Mouse (Mus musculus): Measurements from ENCODE around the gene Gm20388. TPM values are rescaled to one million over a fixed set of nuclear protein-coding genes. Genes with fewer than 3 reads are reported as not detected.

Gm20388 gene
- polyA plus RNA-seq, 1 experiment from 2014 or later = not detected

DNA sequence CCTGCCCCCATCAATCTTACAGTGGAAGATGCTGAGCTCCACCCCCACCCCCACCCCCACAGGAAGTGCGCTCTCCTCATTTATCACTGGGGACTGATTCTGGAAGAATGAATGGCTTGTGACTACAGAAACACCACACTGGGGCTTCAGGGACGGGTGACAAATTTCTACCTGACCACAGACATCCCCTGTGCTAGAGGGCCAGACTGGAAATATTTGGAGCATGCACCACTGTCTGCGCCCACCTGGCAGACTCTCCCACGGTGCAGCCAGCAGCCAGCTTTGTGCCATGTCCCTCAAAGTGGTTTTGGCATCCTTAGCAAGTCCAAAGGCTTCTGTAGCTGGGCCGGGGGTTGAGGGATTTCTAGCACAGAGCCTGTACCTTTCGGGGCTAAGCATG, 997.0 kb downstream of the Gm20388 start:
- Histone ChIP-seq H3K4me3 (no peak overlapping the region), H3K4me2 (no peak overlapping the region), H3K4me1 (peaks cover 10% of the 10 kb centered on the region; the same call in 1 of the 2 replicates), H3K27me3 (replicated peaks) (peaks cover 44% of the 10 kb centered on the region), H3K9me3 (no peaks in the 10 kb centered on the region), H3K36me3 (no peaks in the 10 kb centered on the region), H3K27ac (replicated peaks) (no peak overlapping the region), H3K9ac (no peak overlapping the region)
- ATAC-seq (ENCODE audit: extremely low read depth, insufficient number of reproducible peaks, low FRiP score, low TSS enrichment) = no peak
- WGBS = 32% methylated on average over 6 of the region's 6 CpGs

DNA sequence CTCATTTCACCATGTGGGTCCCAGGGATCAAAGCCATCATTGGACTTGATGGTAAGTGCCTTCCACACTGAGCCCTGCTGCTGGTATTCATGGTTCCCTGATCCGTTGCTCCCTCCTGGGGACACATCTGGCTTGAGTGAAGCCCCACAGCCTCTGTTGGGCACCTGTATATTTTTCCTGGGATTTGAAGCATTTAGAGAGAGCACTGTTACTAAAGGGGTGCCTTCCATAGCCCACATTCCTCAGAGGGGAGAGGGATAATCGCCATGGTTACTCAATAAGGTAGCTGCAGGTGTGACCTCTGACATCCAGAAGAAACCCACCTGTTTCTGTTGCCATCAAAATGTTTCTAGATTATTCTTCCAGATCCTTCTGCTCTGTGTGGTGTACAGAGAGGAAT, 1000.3 kb downstream of the Gm20388 start:
- no peak overlapping the region for H3K27ac ChIP-seq (replicated peaks)
- no peaks in the 10 kb centered on the region for H3K36me3 ChIP-seq
- 70% methylated on average over 2 of the region's 2 CpGs for WGBS
- H3K27me3 ChIP-seq (replicated peaks) = peaks cover 32% of the 10 kb centered on the region; the same call in 1 of the 2 replicates
- H3K4me3 ChIP-seq = no peak overlapping the region
- H3K4me1 ChIP-seq = peaks cover 10% of the 10 kb centered on the region; the same call in 1 of the 2 replicates
- no peak for ATAC-seq (ENCODE audit: extremely low read depth, insufficient number of reproducible peaks, low FRiP score, low TSS enrichment)
- H3K9me3 ChIP-seq = no peaks in the 10 kb centered on the region
- no peak overlapping the region for H3K4me2 ChIP-seq
- H3K9ac ChIP-seq = no peak overlapping the region

DNA sequence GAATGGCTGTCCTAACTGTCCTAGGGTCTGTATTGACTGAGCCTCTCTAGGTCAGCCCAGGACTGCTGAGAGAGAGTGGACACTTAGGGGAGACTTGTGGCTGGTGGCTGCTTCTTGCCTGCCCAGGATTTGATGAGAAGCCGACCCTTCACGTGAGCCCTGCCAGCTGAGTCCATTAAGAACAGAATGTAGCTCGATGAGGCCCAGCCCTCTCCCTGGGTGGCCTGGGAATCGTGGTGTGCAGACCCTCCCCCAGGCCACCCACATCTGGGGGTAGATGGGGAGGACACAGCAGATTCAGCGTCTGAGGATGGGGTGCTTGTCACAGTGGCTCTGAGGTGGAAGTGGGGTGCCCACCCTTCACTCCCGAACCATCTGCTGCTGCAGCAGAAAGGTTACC, 1001.8 kb downstream of the Gm20388 start:
- Histone ChIP-seq H3K4me2 (no peak overlapping the region), H3K36me3 (no peaks in the 10 kb centered on the region), H3K4me1 (peaks cover 10% of the 10 kb centered on the region; the same call in 1 of the 2 replicates), H3K9ac (no peak overlapping the region), H3K9me3 (no peaks in the 10 kb centered on the region), H3K27me3 (replicated peaks) (peaks cover 28% of the 10 kb centered on the region), H3K4me3 (no peak overlapping the region), H3K27ac (replicated peaks) (no peak overlapping the region)
- WGBS = 32% methylated on average over 6 of the region's 6 CpGs
- ATAC-seq (ENCODE audit: extremely low read depth, insufficient number of reproducible peaks, low FRiP score, low TSS enrichment) = no peak

DNA sequence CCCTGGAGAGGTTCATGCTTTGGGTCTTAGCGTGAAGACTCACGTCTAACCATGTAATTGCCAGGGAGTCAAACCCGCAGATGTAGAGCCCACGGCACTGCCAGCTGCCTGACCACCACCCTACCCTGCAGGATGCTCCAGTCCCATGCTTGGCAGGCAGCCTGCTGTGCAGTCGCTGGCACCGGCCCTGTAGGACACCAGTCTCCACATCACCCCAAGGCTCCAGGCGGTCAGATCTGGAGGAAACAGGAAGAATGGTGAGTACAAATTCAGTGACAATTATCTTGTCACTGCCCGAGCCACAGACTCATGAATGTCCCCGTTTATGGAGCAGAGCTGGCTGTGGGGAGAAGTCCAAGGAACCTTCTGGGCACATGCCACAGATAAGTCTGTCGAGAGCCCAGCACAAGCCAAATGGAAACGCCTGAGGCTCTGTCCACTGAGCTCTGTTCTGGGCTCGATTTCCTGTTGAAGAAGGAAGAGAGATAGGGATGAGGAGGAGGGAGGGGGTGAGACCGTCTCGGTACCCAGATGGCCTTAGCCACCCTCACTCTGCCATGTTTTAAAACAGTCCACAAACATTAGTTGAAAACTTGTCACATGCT, 1006.3 kb downstream of the Gm20388 start:
- Histone ChIP-seq H3K4me2 (no peak overlapping the region), H3K9me3 (no peaks in the 10 kb centered on the region), H3K27ac (replicated peaks) (no peak overlapping the region), H3K4me1 (0 out of 2 replicates have a peak, but pooled peaks cover 3% of the 10 kb centered on the region), H3K9ac (no peak overlapping the region), H3K36me3 (no peaks in the 10 kb centered on the region), H3K4me3 (no peak overlapping the region), H3K27me3 (replicated peaks) (peaks cover 31% of the 10 kb centered on the region)
- ATAC-seq (ENCODE audit: extremely low read depth, insufficient number of reproducible peaks, low FRiP score, low TSS enrichment) = no peak
- 50% methylated on average over 14 of the region's 14 CpGs for WGBS

DNA sequence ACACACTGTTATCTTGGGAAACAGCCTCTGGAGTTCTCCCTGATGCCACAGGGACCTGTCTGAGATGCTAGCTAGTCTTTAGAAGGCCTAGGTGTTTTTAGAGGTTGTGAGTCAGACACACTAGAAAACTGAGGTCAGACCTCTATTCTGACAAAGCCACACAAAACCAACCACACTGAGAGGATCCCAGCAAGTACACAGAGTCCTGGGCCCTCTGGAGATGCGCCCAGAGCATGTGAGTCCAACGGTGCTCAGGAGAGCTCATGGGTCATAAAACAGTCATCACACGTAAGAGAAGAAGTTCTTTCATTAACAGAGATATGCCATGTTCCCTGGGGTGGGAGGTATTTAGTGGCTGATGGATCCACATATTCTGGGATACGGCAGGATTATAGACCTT, 1009.9 kb downstream of the Gm20388 start:
- Histone ChIP-seq H3K4me3 (no peak overlapping the region), H3K27me3 (replicated peaks) (peaks cover 19% of the 10 kb centered on the region), H3K27ac (replicated peaks) (no peak overlapping the region), H3K4me1 (0 out of 2 replicates have a peak, but pooled peaks cover 3% of the 10 kb centered on the region), H3K36me3 (no peaks in the 10 kb centered on the region), H3K4me2 (no peak overlapping the region), H3K9ac (no peak overlapping the region), H3K9me3 (0 out of 2 replicates have a peak, but pooled peaks cover 5% of the 10 kb centered on the region)
- ATAC-seq (ENCODE audit: extremely low read depth, insufficient number of reproducible peaks, low FRiP score, low TSS enrichment) = no peak
- WGBS = 79% methylated on average over 4 of the region's 4 CpGs

DNA sequence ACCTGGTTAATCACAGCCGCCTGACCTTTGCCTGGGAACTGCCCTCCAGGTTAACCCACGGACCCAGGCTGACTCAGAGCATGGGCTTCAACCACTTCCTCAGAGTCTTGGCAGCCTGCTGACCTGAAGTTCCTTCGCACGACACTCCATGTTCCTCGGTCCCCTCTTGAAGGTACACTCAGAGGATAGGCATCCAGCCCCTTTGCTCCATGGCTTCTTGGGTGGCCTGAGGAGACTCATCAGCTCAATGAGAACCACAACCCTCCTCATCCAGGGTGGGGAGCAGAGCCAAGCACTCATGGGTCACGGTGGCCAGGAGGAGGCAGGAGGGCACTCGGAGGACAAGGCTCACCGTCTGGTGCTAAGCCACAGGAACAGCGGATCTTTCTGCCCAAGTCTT, 1015.6 kb downstream of the Gm20388 start:
- no peak for ATAC-seq (ENCODE audit: extremely low read depth, insufficient number of reproducible peaks, low FRiP score, low TSS enrichment)
- 75% methylated on average over 9 of the region's 9 CpGs for WGBS
- H3K4me2 ChIP-seq = no peak overlapping the region
- no peak overlapping the region for H3K27ac ChIP-seq (replicated peaks)
- H3K9ac ChIP-seq = no peak overlapping the region
- H3K9me3 ChIP-seq = 0 out of 2 replicates have a peak, but pooled peaks cover 5% of the 10 kb centered on the region
- H3K4me3 ChIP-seq = no peak overlapping the region
- H3K4me1 ChIP-seq = no peaks in the 10 kb centered on the region
- H3K27me3 ChIP-seq (replicated peaks) = peaks cover 45% of the 10 kb centered on the region
- H3K36me3 ChIP-seq = no peaks in the 10 kb centered on the region

DNA sequence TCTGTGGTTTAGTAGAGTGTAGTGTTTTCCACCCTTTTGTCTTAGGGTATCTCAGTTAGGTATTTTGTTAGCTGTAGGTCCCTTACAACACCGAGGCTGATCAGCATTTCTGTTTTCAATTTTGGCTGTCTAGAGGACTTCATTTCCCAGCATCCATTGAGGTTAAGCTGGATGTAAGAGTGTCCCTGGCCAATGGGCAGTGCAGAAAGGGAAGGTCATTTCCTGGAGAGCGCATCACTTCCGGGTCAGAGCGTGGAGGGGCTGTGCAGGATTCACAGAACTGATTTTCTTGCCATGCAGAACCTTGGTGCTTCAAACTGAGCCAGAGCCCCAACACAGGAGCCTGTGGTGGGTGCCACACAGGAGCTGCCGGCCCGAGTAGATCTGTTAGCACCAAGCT, 1017.4 kb downstream of the Gm20388 start:
- no peak overlapping the region for H3K27ac ChIP-seq (replicated peaks)
- ATAC-seq (ENCODE audit: extremely low read depth, insufficient number of reproducible peaks, low FRiP score, low TSS enrichment) = no peak
- H3K9ac ChIP-seq = no peak overlapping the region
- WGBS = 69% methylated on average over 6 of the region's 6 CpGs
- no peak overlapping the region for H3K4me3 ChIP-seq
- peaks cover 57% of the 10 kb centered on the region for H3K27me3 ChIP-seq (replicated peaks)
- no peaks in the 10 kb centered on the region for H3K9me3 ChIP-seq
- no peaks in the 10 kb centered on the region for H3K36me3 ChIP-seq
- H3K4me1 ChIP-seq = no peaks in the 10 kb centered on the region
- H3K4me2 ChIP-seq = no peak overlapping the region

DNA sequence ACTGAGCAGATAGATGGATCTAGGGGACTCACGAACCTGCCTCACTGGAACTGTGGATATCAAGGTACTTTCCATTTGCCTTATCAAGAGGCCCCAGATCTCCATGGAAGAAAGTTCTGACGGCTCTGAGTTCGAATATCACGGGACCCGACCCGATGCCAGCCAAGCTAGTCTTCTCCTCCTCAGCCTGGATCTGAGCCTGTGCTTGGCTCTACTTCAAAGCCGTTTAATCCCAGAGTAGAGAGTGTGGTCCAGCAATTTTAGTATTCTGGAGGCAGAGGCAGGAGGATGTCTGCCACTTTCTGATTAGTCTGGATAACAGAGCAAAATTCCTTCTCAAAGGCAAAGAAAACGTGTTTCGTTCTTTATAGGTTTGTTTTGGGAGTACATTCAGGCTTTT, 1024.0 kb downstream of the Gm20388 start:
- no peaks in the 10 kb centered on the region for H3K9me3 ChIP-seq
- H3K9ac ChIP-seq = no peak overlapping the region
- H3K27me3 ChIP-seq (replicated peaks) = peaks cover 92% of the 10 kb centered on the region
- H3K27ac ChIP-seq (replicated peaks) = no peak overlapping the region
- no peak for ATAC-seq (ENCODE audit: extremely low read depth, insufficient number of reproducible peaks, low FRiP score, low TSS enrichment)
- no peaks in the 10 kb centered on the region for H3K4me1 ChIP-seq
- no peaks in the 10 kb centered on the region for H3K36me3 ChIP-seq
- 82% methylated on average over 9 of the region's 9 CpGs for WGBS
- H3K4me2 ChIP-seq = no peak overlapping the region
- H3K4me3 ChIP-seq = no peak overlapping the region

DNA sequence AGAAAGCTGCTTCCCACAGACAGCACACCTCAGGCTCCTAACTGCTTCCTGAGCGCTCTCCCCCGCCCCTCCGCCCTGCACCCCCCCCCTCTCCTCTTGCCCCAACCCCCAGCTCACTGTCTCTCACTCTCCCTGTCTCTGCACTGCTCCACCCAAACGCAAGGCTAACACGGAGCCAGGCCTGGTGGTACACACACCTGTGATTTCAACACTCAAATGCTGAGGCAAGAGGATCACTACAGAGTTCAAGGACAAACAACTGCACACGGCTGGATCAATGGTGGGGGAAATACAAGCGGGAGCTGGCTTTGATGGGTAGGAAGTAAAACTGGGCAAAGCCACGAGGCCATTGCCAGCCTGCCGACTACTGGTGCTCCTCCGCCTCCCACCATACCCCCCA, 1026.0 kb downstream of the Gm20388 start:
- H3K27me3 ChIP-seq (replicated peaks) = peaks cover 91% of the 10 kb centered on the region
- H3K4me3 ChIP-seq = no peak overlapping the region
- H3K27ac ChIP-seq (replicated peaks) = no peak overlapping the region
- no peak for ATAC-seq (ENCODE audit: extremely low read depth, insufficient number of reproducible peaks, low FRiP score, low TSS enrichment)
- no peak overlapping the region for H3K9ac ChIP-seq
- no peaks in the 10 kb centered on the region for H3K4me1 ChIP-seq
- H3K9me3 ChIP-seq = no peaks in the 10 kb centered on the region
- WGBS = 49% methylated on average over 10 of the region's 10 CpGs
- H3K4me2 ChIP-seq = no peak overlapping the region
- H3K36me3 ChIP-seq = no peaks in the 10 kb centered on the region

DNA sequence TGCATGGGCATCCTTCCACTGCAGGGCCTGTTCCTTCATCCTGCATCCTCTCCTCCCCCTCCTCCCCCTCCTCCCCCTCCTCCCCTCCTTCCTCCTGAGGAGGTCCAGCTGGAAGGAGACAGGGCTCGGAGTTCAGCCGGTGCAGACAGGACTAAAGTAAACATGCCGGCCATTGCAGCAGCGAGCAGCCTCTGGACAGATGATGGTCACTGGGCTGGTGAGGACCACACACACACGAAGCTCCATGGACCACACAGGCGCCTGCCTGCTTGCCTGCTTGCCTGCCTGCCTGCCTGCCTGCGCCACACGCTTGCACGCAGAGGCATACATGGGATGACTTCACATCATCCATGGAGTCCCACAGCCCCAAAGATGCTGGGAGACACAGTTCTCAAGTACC, 1026.8 kb downstream of the Gm20388 start:
- no peak overlapping the region for H3K9ac ChIP-seq
- no peaks in the 10 kb centered on the region for H3K4me1 ChIP-seq
- H3K4me2 ChIP-seq = no peak overlapping the region
- H3K36me3 ChIP-seq = no peaks in the 10 kb centered on the region
- no peak overlapping the region for H3K27ac ChIP-seq (replicated peaks)
- peaks cover 89% of the 10 kb centered on the region for H3K27me3 ChIP-seq (replicated peaks)
- 40% methylated on average over 7 of the region's 9 CpGs for WGBS
- H3K9me3 ChIP-seq = no peaks in the 10 kb centered on the region
- H3K4me3 ChIP-seq = no peak overlapping the region
- no peak for ATAC-seq (ENCODE audit: extremely low read depth, insufficient number of reproducible peaks, low FRiP score, low TSS enrichment)

DNA sequence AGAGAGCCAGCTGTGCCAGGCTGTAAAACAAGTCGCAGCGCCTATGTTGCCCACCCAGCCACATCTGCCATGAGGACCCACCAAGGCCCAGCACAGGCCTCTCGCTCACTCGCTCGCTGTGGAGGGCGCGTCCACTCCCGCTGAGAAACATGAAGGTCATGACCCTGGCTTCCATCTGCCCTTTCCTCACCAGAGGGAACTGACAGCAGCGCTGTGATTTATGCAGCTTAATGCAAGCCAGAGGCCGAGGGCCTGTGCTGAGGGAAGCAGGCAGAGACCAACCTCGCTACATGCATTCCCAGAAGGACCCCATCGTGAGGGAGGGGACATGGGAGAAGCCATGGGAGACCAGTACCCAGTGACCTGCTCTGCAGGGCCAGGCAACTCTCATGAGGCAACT, 1029.6 kb downstream of the Gm20388 start:
- Histone ChIP-seq H3K27ac (replicated peaks) (no peak overlapping the region), H3K9me3 (no peaks in the 10 kb centered on the region), H3K4me2 (no peak overlapping the region), H3K27me3 (replicated peaks) (peaks cover 75% of the 10 kb centered on the region), H3K4me3 (no peak overlapping the region), H3K36me3 (no peaks in the 10 kb centered on the region), H3K9ac (no peak overlapping the region), H3K4me1 (no peaks in the 10 kb centered on the region)
- 37% methylated on average over 12 of the region's 12 CpGs for WGBS
- ATAC-seq (ENCODE audit: extremely low read depth, insufficient number of reproducible peaks, low FRiP score, low TSS enrichment) = no peak

DNA sequence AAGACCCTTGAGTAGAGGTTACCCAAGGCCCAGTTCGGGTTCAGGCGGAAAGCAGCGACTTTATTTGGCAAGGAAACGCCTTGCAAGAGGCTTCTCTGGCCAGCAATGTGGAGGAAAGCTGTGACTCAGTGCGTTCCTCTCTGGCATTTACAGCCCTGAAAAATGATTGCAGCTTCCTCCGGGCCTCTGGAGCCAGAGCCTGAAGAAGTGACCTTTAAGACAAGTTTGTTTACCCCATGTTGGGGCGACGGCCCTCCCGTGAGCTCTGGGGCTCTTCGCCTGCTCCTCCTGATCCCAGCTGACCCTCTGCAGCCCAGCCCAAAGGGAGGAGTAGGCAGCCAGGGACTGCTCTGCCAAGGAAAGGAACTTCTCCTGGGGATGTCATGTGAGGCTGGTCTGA, 1036.6 kb downstream of the Gm20388 start:
- Histone ChIP-seq H3K9ac (no peak overlapping the region), H3K36me3 (no peaks in the 10 kb centered on the region), H3K4me3 (no peak overlapping the region), H3K4me2 (no peak overlapping the region), H3K4me1 (peaks cover 17% of the 10 kb centered on the region; the same call in 1 of the 2 replicates), H3K27me3 (replicated peaks) (peaks cover 42% of the 10 kb centered on the region), H3K9me3 (no peaks in the 10 kb centered on the region), H3K27ac (replicated peaks) (no peak overlapping the region)
- 43% methylated on average over 10 of the region's 10 CpGs for WGBS
- ATAC-seq (ENCODE audit: extremely low read depth, insufficient number of reproducible peaks, low FRiP score, low TSS enrichment) = no peak

Data from heart, embryonic 13.5 days (tissue).